Mouse (Mus musculus) heart, embryonic 11.5 days (tissue): Measurements from ENCODE around the gene Ubxn11. TPM values are rescaled to one million over a fixed set of nuclear protein-coding genes. Genes with fewer than 3 reads are reported as not detected.

Experiments used
- ATAC-seq: fragments of 200-750 bp; cut with Nextera tagmentation; replicated peaks from 2 replicates; pipeline ENCODE4 v1.8.0; 2017; ENCODE audit warnings: moderate library complexity; ENCODE audit not compliant: insufficient number of reproducible peaks, low FRiP score, low TSS enrichment
- H3K27ac ChIP-seq: fragments of 300-500 bp; sonication (generic); 2 replicates; pipeline ENCODE4 v1.5.1; 2014; ENCODE audit warnings: mild to moderate bottlenecking, low read depth, low read length
- H3K27me3 ChIP-seq: fragments of 300-500 bp; sonication (generic); 2 replicates; pipeline ENCODE4 v1.6.1; 2014; ENCODE audit warnings: mild to moderate bottlenecking, low read length, mixed read lengths; ENCODE audit not compliant: control insufficient read depth, insufficient read depth
- H3K36me3 ChIP-seq: fragments of 300-500 bp; sonication (generic); 2 replicates; pipeline ENCODE4 v1.6.1; 2014; ENCODE audit warnings: mild to moderate bottlenecking, low read length, moderate library complexity, mixed read lengths; ENCODE audit not compliant: control insufficient read depth, insufficient read depth
- H3K4me1 ChIP-seq: fragments of 300-500 bp; sonication (generic); 2 replicates; pipeline ENCODE4 v1.6.1; 2014; ENCODE audit warnings: low read length; ENCODE audit not compliant: control insufficient read depth, insufficient read depth
- H3K4me2 ChIP-seq: fragments of 300-500 bp; sonication (generic); 2 replicates; pipeline ENCODE4 v1.6.1; 2014; ENCODE audit warnings: mild to moderate bottlenecking, moderate library complexity
- H3K4me3 ChIP-seq: fragments of 300-500 bp; sonication (generic); 2 replicates; pipeline ENCODE4 v1.5.1; 2014; ENCODE audit warnings: low read depth, low read length
- H3K9ac ChIP-seq: fragments of 300-500 bp; sonication (generic); 2 replicates; pipeline ENCODE4 v1.6.1; 2014; ENCODE audit warnings: mild to moderate bottlenecking, low read depth, low read length, moderate library complexity
- H3K9me3 ChIP-seq: fragments of 300-500 bp; sonication (generic); replicated peaks from 2 replicates; pipeline ENCODE4 v1.6.1; 2016; ENCODE audit warnings: low read length; ENCODE audit not compliant: control insufficient read depth
- WGBS: fragments of 180-500 bp; shearing (Covaris S2); extraction: QIAGEN DNeasy Blood & Tissue Kit; methylation state at CpG from one replicate; pipeline ENCODE4 v1.1.7; 2014; ENCODE audit not compliant: insufficient replicate concordance; 5-methylcytosine and 5-hydroxymethylcytosine counted together
- polyA plus RNA-seq: library from polyadenylated mRNA; unstranded; fragments of >200 nt; fragmentation: Nextera tagmentation; extraction: Ambion mirVana; gene quantifications from 2 replicates; pipeline ENCODE4 v1.2.1, GENCODE M21; 2014

Ubxn11 gene
- polyA plus RNA-seq, 1 experiment from 2014 or later, result 2.0 TPM

GRCm38 (mm10) chr4:134112403-134112802, 10.0 kb downstream of the Ubxn11 start:
- Histone ChIP-seq H3K27me3 (0 out of 2 replicates have a peak, but pooled peaks cover 2% of the 10 kb centered on the region), H3K27ac (no peak overlapping the region), H3K4me3 (no peak overlapping the region), H3K9me3 (no peaks in the 10 kb centered on the region), H3K9ac (no peak overlapping the region), H3K4me1 (peaks cover 10% of the 10 kb centered on the region), H3K36me3 (no peaks in the 10 kb centered on the region), H3K4me2 (no peak overlapping the region)
- WGBS, result 57% methylated on average over 6 of the region's 6 CpGs
- ATAC-seq, result no peak

- H3K4me3 ChIP-seq, result no peak overlapping the region
- no peak overlapping the region for H3K4me2 ChIP-seq
- 53% methylated on average over 10 of the region's 10 CpGs for WGBS
- peaks cover 10% of the 10 kb centered on the region for H3K4me1 ChIP-seq
- H3K9ac ChIP-seq, result no peak overlapping the region
- no peaks in the 10 kb centered on the region for H3K9me3 ChIP-seq
- no peak overlapping the region for H3K27ac ChIP-seq
- 0 out of 2 replicates have a peak, but pooled peaks cover 2% of the 10 kb centered on the region for H3K27me3 ChIP-seq
- H3K36me3 ChIP-seq, result no peaks in the 10 kb centered on the region
- ATAC-seq, result no peak
Observed at GRCm38 (mm10) chr4:134113356-134113994, 11.1 kb downstream of the Ubxn11 start.

- Histone ChIP-seq H3K9me3 (no peaks in the 10 kb centered on the region), H3K36me3 (no peaks in the 10 kb centered on the region), H3K4me2 (no peak overlapping the region), H3K4me3 (no peak overlapping the region), H3K27me3 (0 out of 2 replicates have a peak, but pooled peaks cover 2% of the 10 kb centered on the region), H3K27ac (no peak overlapping the region), H3K4me1 (peaks cover 10% of the 10 kb centered on the region), H3K9ac (no peak overlapping the region)
- ATAC-seq, result no peak
- WGBS, result 87% methylated on average over 4 of the region's 4 CpGs
Observed at GRCm38 (mm10) chr4:134114038-134114437, 11.7 kb downstream of the Ubxn11 start.

- WGBS, result 81% methylated on average over 16 of the region's 16 CpGs
Observed at GRCm38 (mm10) chr4:134115215-134116144, 13.1 kb downstream of the Ubxn11 start.

GRCm38 (mm10) chr4:134116501-134116900, 14.1 kb downstream of the Ubxn11 start:
- Histone ChIP-seq H3K27me3 (no peaks in the 10 kb centered on the region), H3K4me3 (no peak overlapping the region), H3K36me3 (no peaks in the 10 kb centered on the region), H3K9ac (no peak overlapping the region), H3K4me2 (no peak overlapping the region), H3K27ac (no peak overlapping the region), H3K4me1 (peaks cover 4% of the 10 kb centered on the region), H3K9me3 (no peaks in the 10 kb centered on the region)
- 78% methylated on average over 2 of the region's 2 CpGs for WGBS
- ATAC-seq, result no peak

More at GRCm38 (mm10) chr4:134115215-134116144, 13.1 kb downstream of the Ubxn11 start:
- no peak overlapping the region for H3K4me3 ChIP-seq
- H3K9me3 ChIP-seq, result no peaks in the 10 kb centered on the region
- no peak overlapping the region for H3K9ac ChIP-seq
- no peaks in the 10 kb centered on the region for H3K27me3 ChIP-seq
- no peaks in the 10 kb centered on the region for H3K36me3 ChIP-seq
- peaks cover 7% of the 10 kb centered on the region for H3K4me1 ChIP-seq
- ATAC-seq, result no peak
- no peak overlapping the region for H3K4me2 ChIP-seq
- no peak overlapping the region for H3K27ac ChIP-seq

GRCm38 (mm10) chr4:134117012-134117411, 14.6 kb downstream of the Ubxn11 start:
- no peak overlapping the region for H3K4me3 ChIP-seq
- no peak overlapping the region for H3K27ac ChIP-seq
- peaks cover 4% of the 10 kb centered on the region; the same call in 1 of the 2 replicates for H3K4me1 ChIP-seq
- H3K9me3 ChIP-seq, result no peaks in the 10 kb centered on the region
- H3K4me2 ChIP-seq, result no peak overlapping the region
- 60% methylated on average over 8 of the region's 8 CpGs for WGBS
- H3K27me3 ChIP-seq, result no peaks in the 10 kb centered on the region
- ATAC-seq, result no peak
- no peaks in the 10 kb centered on the region for H3K36me3 ChIP-seq
- no peak overlapping the region for H3K9ac ChIP-seq

- no peak for ATAC-seq
- Histone ChIP-seq H3K9me3 (no peaks in the 10 kb centered on the region), H3K4me2 (no peak overlapping the region), H3K27ac (no peak overlapping the region), H3K4me3 (no peak overlapping the region), H3K9ac (no peak overlapping the region), H3K4me1 (peaks cover 3% of the 10 kb centered on the region; the same call in 1 of the 2 replicates), H3K27me3 (no peaks in the 10 kb centered on the region), H3K36me3 (no peaks in the 10 kb centered on the region)
- 59% methylated on average over 14 of the region's 14 CpGs for WGBS
Observed at GRCm38 (mm10) chr4:134118126-134118800, 15.9 kb downstream of the Ubxn11 start.

GRCm38 (mm10) chr4:134119042-134119441, 16.7 kb downstream of the Ubxn11 start:
- WGBS, result 69% methylated on average over 5 of the region's 5 CpGs
- H3K36me3 ChIP-seq, result no peaks in the 10 kb centered on the region
- H3K9me3 ChIP-seq, result no peaks in the 10 kb centered on the region
- ATAC-seq, result no peak
- H3K4me3 ChIP-seq, result no peak overlapping the region
- H3K4me2 ChIP-seq, result no peak overlapping the region
- no peaks in the 10 kb centered on the region for H3K27me3 ChIP-seq
- H3K9ac ChIP-seq, result no peak overlapping the region
- peaks cover 1% of the 10 kb centered on the region; the same call in 1 of the 2 replicates for H3K4me1 ChIP-seq
- H3K27ac ChIP-seq, result no peak overlapping the region
